Mouse (Mus musculus) heart, adult 2 months (tissue): ENCODE data around the gene Snapc4. TPM values are rescaled to one million over a fixed set of nuclear protein-coding genes. Genes with fewer than 3 reads are reported as not detected.
A peak's percentile ranks its signal among the peaks of the same experiment; 100 is the strongest.

ENCODE experiments used
- DNase-seq, 2 experiments: peaks; one replicate each; pipeline ENCODE4 v3.0.0; 2021
- H3K27ac ChIP-seq: fragments of 200-600 bp; 2 replicates; pipeline ENCODE4 v1.8.1; 2022
- H3K27me3 ChIP-seq: fragments of 200-500 bp; 2 replicates; pipeline ENCODE4 v1.6.1; 2012; ENCODE audit warnings: mild to moderate bottlenecking, low read length, inconsistent platforms, mixed read lengths; ENCODE audit not compliant: control insufficient read depth, insufficient read depth
- H3K36me3 ChIP-seq: fragments of 200-500 bp; 2 replicates; pipeline ENCODE4 v1.6.1; 2012; ENCODE audit warnings: low read length, inconsistent platforms; ENCODE audit not compliant: control insufficient read depth, insufficient read depth
- H3K4me1 ChIP-seq: fragments of 200-500 bp; 2 replicates; pipeline ENCODE4 v1.6.1; 2011; ENCODE audit warnings: low read length; ENCODE audit not compliant: control insufficient read depth, insufficient read depth
- H3K4me3 ChIP-seq: fragments of 200-600 bp; 2 replicates; pipeline ENCODE4 v1.8.1; 2022
- H3K79me2 ChIP-seq: fragments of 200-500 bp; replicated peaks from 2 replicates; pipeline ENCODE4 v1.6.1; 2012; ENCODE audit warnings: mild to moderate bottlenecking, inconsistent platforms, low read length, moderate library complexity, mixed read lengths; ENCODE audit not compliant: control insufficient read depth, insufficient read depth
- H3K9ac ChIP-seq: fragments of 200-500 bp; 2 replicates; pipeline ENCODE4 v1.6.1; 2012; ENCODE audit warnings: low read depth, mild to moderate bottlenecking, control low read depth, inconsistent platforms, low read length, mixed read lengths
- CTCF ChIP-seq: fragments of 200-600 bp; IDR thresholded peaks from 2 replicates; pipeline ENCODE4 v1.8.1; 2022; ENCODE audit warnings: antibody characterized with exemption, mild to moderate bottlenecking, moderate library complexity
- EP300 ChIP-seq: fragments of 200-500 bp; IDR thresholded peaks from 2 replicates; pipeline ENCODE4 v1.6.1; 2011; ENCODE audit warnings: low read depth, low read length, control low read depth; ENCODE audit not compliant: insufficient read depth
- POLR2A ChIP-seq: fragments of 200-500 bp; IDR thresholded peaks from 2 replicates; pipeline ENCODE4 v1.6.1; 2011; ENCODE audit warnings: mild to moderate bottlenecking, low read depth, low read length, control low read depth; ENCODE audit not compliant: insufficient read depth
- WGBS: fragments of 180-500 bp; shearing (Covaris S2); methylation state at CpG from one replicate; pipeline ENCODE4 v1.1.7; 2018; 5-methylcytosine and 5-hydroxymethylcytosine counted together
- intact Hi-C: fragments of 180-260 bp; cut with DNase I; formaldehyde crosslinking; loops from one replicate; pipeline ENCODE4 v1.15.1; 2025
- polyA plus RNA-seq: library from polyadenylated mRNA; depleted of rRNA; stranded (reverse); fragments of >200 nt; gene quantifications from 2 replicates; pipeline ENCODE4 v1.2.3, GENCODE M21; 2012
- total RNA-seq, 2 experiments: library from RNA; stranded (reverse); gene quantifications; 2 replicates each; pipeline ENCODE4 v1.2.3; 2021

Snapc4 gene
- total and polyA plus RNA-seq, 3 experiments, result 7.2 to 20.4 (median 9.5) TPM

GRCm38 (mm10) chr2:26359983-26360382 lies 20.5 kb downstream of the Snapc4 start:
- DNase-seq, result peak; percentile 47 to 73
- 32% methylated on average over 6 of the region's 6 CpGs for WGBS
- Histone ChIP-seq H3K4me3 (no peak overlapping the region), H3K27ac (peak overlapping the region; percentile 77), H3K79me2 (no peaks in the 10 kb centered on the region), H3K27me3 (no peaks in the 10 kb centered on the region), H3K4me1 (peaks cover 8% of the 10 kb centered on the region), H3K9ac (peak overlapping the region; percentile 45; the same call in 1 of the 2 replicates), H3K36me3 (no peaks in the 10 kb centered on the region)
- intact Hi-C loops, result no loop called here
- TF ChIP-seq EP300 (no peak; the same call in 1 of the 2 replicates), POLR2A (peak; percentile 48; the same call in 1 of the 2 replicates), CTCF (no peak)

DNA sequence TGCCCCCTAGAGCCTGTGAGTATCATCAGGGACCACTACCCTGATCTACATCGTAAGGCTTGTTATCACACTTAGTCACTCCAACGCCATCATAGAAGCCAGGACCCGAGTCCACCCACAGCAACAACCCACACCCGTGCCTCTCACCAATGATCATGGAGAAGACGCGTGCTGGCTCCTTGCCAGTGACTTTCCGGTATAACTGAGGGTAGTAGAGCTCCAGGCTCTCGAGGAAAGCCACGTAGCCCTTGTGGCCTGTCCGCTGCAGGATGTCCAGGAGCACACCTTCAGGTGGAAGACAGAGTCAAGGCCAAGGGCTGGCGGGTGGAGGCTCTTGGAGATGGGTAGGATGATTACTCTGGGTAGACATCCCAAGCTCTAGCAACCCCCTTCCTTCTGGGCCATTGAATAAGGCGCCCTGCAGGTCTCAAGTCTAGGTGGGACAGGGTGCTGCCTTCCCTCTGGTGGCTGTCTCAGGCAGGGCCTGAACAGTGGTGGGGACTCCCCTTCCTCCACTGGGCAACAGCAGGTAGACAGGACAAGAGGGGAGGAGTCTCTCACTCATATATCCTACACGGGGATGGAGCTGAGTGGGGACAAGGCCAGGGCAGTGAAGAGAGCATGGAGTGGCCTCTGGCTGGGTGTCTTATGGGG lies 21.7 kb downstream of the Snapc4 start:
- 78% methylated on average over 13 of the region's 13 CpGs for WGBS
- DNase-seq, result no peak
- Histone ChIP-seq H3K36me3 (no peaks in the 10 kb centered on the region), H3K27me3 (no peaks in the 10 kb centered on the region), H3K4me1 (peaks cover 3% of the 10 kb centered on the region), H3K4me3 (no peak overlapping the region), H3K9ac (no peak overlapping the region), H3K79me2 (no peaks in the 10 kb centered on the region), H3K27ac (no peak overlapping the region; the same call in 1 of the 2 replicates)
- intact Hi-C loops, result no loop called here
- TF ChIP-seq EP300 (no peak), POLR2A (no peak), CTCF (no peak)

GRCm38 (mm10) chr2:26357484-26357883 lies 23.0 kb downstream of the Snapc4 start:
- Histone ChIP-seq H3K4me3 (no peak overlapping the region), H3K27me3 (no peaks in the 10 kb centered on the region), H3K27ac (no peak overlapping the region), H3K36me3 (no peaks in the 10 kb centered on the region), H3K9ac (no peak overlapping the region), H3K4me1 (peaks cover 6% of the 10 kb centered on the region), H3K79me2 (peaks cover under 1% of the 10 kb centered on the region; the same call in 1 of the 2 replicates)
- intact Hi-C loops, result no loop called here
- WGBS, result 69% methylated on average over 15 of the region's 15 CpGs
- 0 out of 2 replicates have a peak, but pooled peaks have one; percentile 10 for TF ChIP-seq CTCF
- no peak for TF ChIP-seq POLR2A
- TF ChIP-seq EP300, result no peak
- DNase-seq, result no peak

DNA sequence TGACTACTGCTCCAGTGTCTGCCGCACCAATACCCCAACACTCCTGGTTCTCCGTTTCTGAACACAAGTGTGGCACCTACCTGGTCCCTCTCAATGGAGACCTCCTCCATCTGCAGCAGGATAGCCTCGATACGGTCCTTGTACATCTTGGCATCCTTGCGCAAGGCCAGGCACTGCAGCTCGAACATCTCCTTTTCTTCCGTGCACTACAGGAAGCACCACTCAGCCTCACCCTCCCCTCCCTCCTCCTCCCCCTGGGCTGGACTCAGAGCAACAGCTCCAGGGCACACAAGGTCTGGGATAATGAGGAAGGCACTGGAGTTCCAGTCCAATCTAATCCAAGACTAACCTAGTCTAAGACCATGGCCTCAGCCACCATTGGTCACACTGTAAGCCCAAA lies 23.8 kb downstream of the Snapc4 start:
- H3K9ac ChIP-seq, result no peak overlapping the region
- no peak overlapping the region for H3K27ac ChIP-seq
- no peak for DNase-seq
- peaks cover 3% of the 10 kb centered on the region; the same call in 1 of the 2 replicates for H3K79me2 ChIP-seq
- no peak for TF ChIP-seq POLR2A
- TF ChIP-seq EP300, result no peak
- TF ChIP-seq CTCF, result no peak
- H3K4me1 ChIP-seq, result peaks cover 7% of the 10 kb centered on the region
- H3K4me3 ChIP-seq, result no peak overlapping the region
- WGBS, result 60% methylated on average over 7 of the region's 7 CpGs
- intact Hi-C loops, result no loop called here
- no peaks in the 10 kb centered on the region for H3K27me3 ChIP-seq
- H3K36me3 ChIP-seq, result no peaks in the 10 kb centered on the region

DNA sequence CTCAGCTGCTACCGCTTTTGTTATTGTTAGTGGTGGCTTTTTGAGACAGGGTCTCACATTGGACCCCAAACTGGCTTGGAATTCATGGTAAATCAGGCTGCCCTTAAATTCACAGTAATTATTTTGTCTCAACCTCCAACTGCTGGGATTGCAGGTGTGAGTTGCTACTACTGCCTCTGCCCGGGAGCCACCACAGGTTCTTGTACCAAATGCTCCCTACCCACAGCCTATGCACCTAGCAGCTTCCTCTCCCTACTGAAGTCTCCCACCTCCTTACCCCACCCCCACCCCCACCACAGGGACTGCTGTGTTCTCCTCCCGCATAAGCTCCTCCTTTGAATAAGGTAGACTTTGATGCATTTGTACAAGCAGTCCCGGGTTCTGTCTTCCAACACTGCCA lies 24.2 kb downstream of the Snapc4 start:
- Histone ChIP-seq H3K79me2 (peaks cover 3% of the 10 kb centered on the region; the same call in 1 of the 2 replicates), H3K36me3 (no peaks in the 10 kb centered on the region), H3K4me1 (peaks cover 7% of the 10 kb centered on the region), H3K27ac (no peak overlapping the region), H3K27me3 (no peaks in the 10 kb centered on the region), H3K4me3 (no peak overlapping the region), H3K9ac (no peak overlapping the region)
- DNase-seq, result no peak
- 87% methylated on average over 4 of the region's 4 CpGs for WGBS
- intact Hi-C loops, result no loop called here
- TF ChIP-seq EP300 (no peak), POLR2A (no peak), CTCF (no peak)

DNA sequence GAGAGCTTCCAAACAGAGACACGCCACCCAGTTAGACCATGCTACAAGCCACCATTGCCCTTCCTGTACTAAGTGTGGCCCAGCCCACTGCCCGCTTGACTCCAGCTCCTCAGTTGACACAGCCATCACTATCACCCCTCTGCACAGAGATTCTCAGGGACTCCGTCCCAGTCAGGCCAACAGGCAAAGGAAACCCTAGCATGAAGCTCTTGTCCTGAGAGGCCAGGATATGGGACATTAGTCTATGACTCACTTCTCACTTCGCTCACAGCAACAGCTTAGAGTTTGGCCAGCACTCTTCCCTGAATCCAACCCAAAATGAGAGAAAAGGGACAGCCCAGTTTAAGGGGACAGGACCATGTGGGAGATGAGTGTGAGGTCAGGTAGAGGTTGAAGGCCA lies 26.1 kb downstream of the Snapc4 start:
- no peak overlapping the region for H3K4me3 ChIP-seq
- H3K9ac ChIP-seq, result no peak overlapping the region
- peaks cover 3% of the 10 kb centered on the region; the same call in 1 of the 2 replicates for H3K79me2 ChIP-seq
- no peak for DNase-seq
- no peaks in the 10 kb centered on the region for H3K36me3 ChIP-seq
- no peaks in the 10 kb centered on the region for H3K27me3 ChIP-seq
- 78% methylated on average over 4 of the region's 4 CpGs for WGBS
- H3K27ac ChIP-seq, result no peak overlapping the region
- peaks cover 8% of the 10 kb centered on the region for H3K4me1 ChIP-seq
- intact Hi-C loops, result loop anchor here (5.0 kb wide), 2 partner anchors 33 to 37 kb away; partner anchors contain the start of genes Entr1, Gpsm1 and Pmpca
- TF ChIP-seq POLR2A, result no peak
- TF ChIP-seq EP300, result no peak
- no peak for TF ChIP-seq CTCF
